Mouse (Mus musculus): Measurements from ENCODE around the gene Fkbp11. TPM values are rescaled to one million over a fixed set of nuclear protein-coding genes. Genes with fewer than 3 reads are reported as not detected.

The Fkbp11 gene
- polyA plus RNA-seq, 1 experiment from 2014 or later = 3.8 TPM

DNA sequence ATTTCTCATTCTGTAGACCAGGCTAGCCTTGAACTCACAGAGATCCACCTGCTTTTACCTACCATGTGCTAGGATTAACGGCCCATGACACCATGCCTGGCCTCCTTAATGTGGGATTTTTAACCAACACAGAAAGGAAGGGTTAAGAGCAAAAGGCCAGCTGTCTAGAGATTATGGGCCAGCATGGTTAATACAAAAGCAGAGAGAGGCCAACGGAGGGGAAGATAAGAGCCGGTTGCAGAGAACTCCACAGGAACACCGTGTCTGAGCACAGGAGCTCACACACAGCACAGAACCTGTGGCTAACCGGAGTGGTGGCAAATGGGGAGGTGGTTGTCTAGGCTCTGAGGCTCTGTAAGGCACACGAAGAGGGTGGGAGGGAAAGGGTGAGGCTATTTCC lies 5.4 kb upstream of the Fkbp11 start:
- ATAC-seq (ENCODE audit: low FRiP score, low TSS enrichment) (no peak), DNase-seq (no peak)
- Histone ChIP-seq H3K9ac (replicated peaks; ENCODE audit: low read length) (no peak overlapping the region), H3K27ac (replicated peaks; ENCODE audit: low read depth, low read length) (no peak overlapping the region), H3K9me3 (ENCODE audit: control insufficient read depth, low read length) (no peaks in the 10 kb centered on the region), H3K4me1 (ENCODE audit: control insufficient read depth, insufficient read depth, low read length) (no peaks in the 10 kb centered on the region), H3K4me3 (replicated peaks; ENCODE audit: low read depth, low read length) (no peak overlapping the region), H3K36me3 (ENCODE audit: control insufficient read depth, insufficient read depth, low read length) (peaks cover 22% of the 10 kb centered on the region), H3K27me3 (ENCODE audit: control insufficient read depth, insufficient read depth, low read length) (no peaks in the 10 kb centered on the region), H3K4me2 (ENCODE audit: low read length) (no peak overlapping the region)
- 62% methylated on average over 6 of the region's 6 CpGs for WGBS

GRCm38 (mm10) chr15:98732006-98732531 lies 4.1 kb upstream of the Fkbp11 start:
- no peak overlapping the region for H3K9ac ChIP-seq (replicated peaks; ENCODE audit: low read length)
- no peak overlapping the region for H3K4me2 ChIP-seq (ENCODE audit: low read length)
- H3K9me3 ChIP-seq (ENCODE audit: control insufficient read depth, low read length) = no peaks in the 10 kb centered on the region
- peaks cover 13% of the 10 kb centered on the region for H3K36me3 ChIP-seq (ENCODE audit: control insufficient read depth, insufficient read depth, low read length)
- WGBS = 71% methylated on average over 8 of the region's 8 CpGs
- no peak overlapping the region for H3K4me3 ChIP-seq (replicated peaks; ENCODE audit: low read depth, low read length)
- no peak overlapping the region for H3K27ac ChIP-seq (replicated peaks; ENCODE audit: low read depth, low read length)
- DNase-seq (no peak), ATAC-seq (ENCODE audit: low FRiP score, low TSS enrichment) (no peak)
- peaks cover 6% of the 10 kb centered on the region for H3K4me1 ChIP-seq (ENCODE audit: control insufficient read depth, insufficient read depth, low read length)
- no peaks in the 10 kb centered on the region for H3K27me3 ChIP-seq (ENCODE audit: control insufficient read depth, insufficient read depth, low read length)

GRCm38 (mm10) chr15:98730790-98731189 lies 2.8 kb upstream of the Fkbp11 start:
- ATAC-seq (ENCODE audit: low FRiP score, low TSS enrichment) = no peak
- H3K36me3 ChIP-seq (ENCODE audit: control insufficient read depth, insufficient read depth, low read length) = peaks cover 1% of the 10 kb centered on the region
- H3K4me2 ChIP-seq (ENCODE audit: low read length) = no peak overlapping the region
- H3K27me3 ChIP-seq (ENCODE audit: control insufficient read depth, insufficient read depth, low read length) = peaks cover 9% of the 10 kb centered on the region; the same call in 1 of the 2 replicates
- H3K9me3 ChIP-seq (ENCODE audit: control insufficient read depth, low read length) = no peaks in the 10 kb centered on the region
- no peak for DNase-seq
- H3K27ac ChIP-seq (replicated peaks; ENCODE audit: low read depth, low read length) = no peak overlapping the region
- WGBS = 84% methylated on average over 6 of the region's 6 CpGs
- no peak overlapping the region for H3K9ac ChIP-seq (replicated peaks; ENCODE audit: low read length)
- no peak overlapping the region for H3K4me3 ChIP-seq (replicated peaks; ENCODE audit: low read depth, low read length)
- peaks cover 6% of the 10 kb centered on the region for H3K4me1 ChIP-seq (ENCODE audit: control insufficient read depth, insufficient read depth, low read length)

- no peaks in the 10 kb centered on the region for H3K9me3 ChIP-seq (ENCODE audit: control insufficient read depth, low read length)
- no peak overlapping the region for H3K9ac ChIP-seq (replicated peaks; ENCODE audit: low read length)
- no peaks in the 10 kb centered on the region for H3K36me3 ChIP-seq (ENCODE audit: control insufficient read depth, insufficient read depth, low read length)
- H3K4me1 ChIP-seq (ENCODE audit: control insufficient read depth, insufficient read depth, low read length) = peaks cover 6% of the 10 kb centered on the region
- DNase-seq (no peak), ATAC-seq (ENCODE audit: low FRiP score, low TSS enrichment) (no peak)
- H3K4me2 ChIP-seq (ENCODE audit: low read length) = no peak overlapping the region
- H3K27ac ChIP-seq (replicated peaks; ENCODE audit: low read depth, low read length) = no peak overlapping the region
- H3K4me3 ChIP-seq (replicated peaks; ENCODE audit: low read depth, low read length) = no peak overlapping the region
- H3K27me3 ChIP-seq (ENCODE audit: control insufficient read depth, insufficient read depth, low read length) = peaks cover 9% of the 10 kb centered on the region; the same call in 1 of the 2 replicates
- WGBS = 81% methylated on average over 7 of the region's 7 CpGs
These were observed 2.0 kb upstream of the Fkbp11 start for GRCm38 (mm10) chr15:98729791-98730545.

GRCm38 (mm10) chr15:98728366-98728765 lies 368 bp upstream of the Fkbp11 start:
- Histone ChIP-seq H3K4me2 (ENCODE audit: low read length) (peak overlapping the region; percentile 76), H3K9ac (replicated peaks; ENCODE audit: low read length) (no peak overlapping the region), H3K36me3 (ENCODE audit: control insufficient read depth, insufficient read depth, low read length) (no peaks in the 10 kb centered on the region), H3K27me3 (ENCODE audit: control insufficient read depth, insufficient read depth, low read length) (peaks cover 14% of the 10 kb centered on the region; the same call in 1 of the 2 replicates), H3K27ac (replicated peaks; ENCODE audit: low read depth, low read length) (no peak overlapping the region), H3K4me3 (replicated peaks; ENCODE audit: low read depth, low read length) (no peak overlapping the region), H3K9me3 (ENCODE audit: control insufficient read depth, low read length) (no peaks in the 10 kb centered on the region), H3K4me1 (ENCODE audit: control insufficient read depth, insufficient read depth, low read length) (peaks cover 6% of the 10 kb centered on the region)
- WGBS = 43% methylated on average over 9 of the region's 9 CpGs
- DNase-seq (no peak), ATAC-seq (ENCODE audit: low FRiP score, low TSS enrichment) (no peak)

DNA sequence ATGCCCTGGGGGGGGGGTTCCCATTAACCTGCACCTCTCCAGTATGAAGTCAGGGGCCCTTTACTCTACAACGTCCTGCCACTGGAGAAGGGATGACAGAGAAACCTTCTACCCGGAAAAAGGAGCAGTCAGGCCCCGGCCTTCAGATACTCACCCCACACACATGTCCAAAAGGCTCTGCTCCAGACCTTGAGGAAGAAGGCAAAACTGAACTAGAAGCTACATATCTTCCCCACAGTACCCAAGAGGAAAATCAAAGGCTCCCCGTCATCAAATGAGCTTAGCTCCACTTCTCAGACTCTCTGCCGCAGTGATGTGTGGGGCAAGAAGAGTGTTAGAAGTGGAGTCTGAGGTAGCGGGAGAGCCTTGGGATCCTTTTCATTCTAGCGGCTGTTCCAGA lies 1.3 kb downstream of the Fkbp11 start:
- H3K4me1 ChIP-seq (ENCODE audit: control insufficient read depth, insufficient read depth, low read length) = peaks cover 6% of the 10 kb centered on the region
- no peak for DNase-seq
- no peak overlapping the region for H3K27ac ChIP-seq (replicated peaks; ENCODE audit: low read depth, low read length)
- H3K4me3 ChIP-seq (replicated peaks; ENCODE audit: low read depth, low read length) = no peak overlapping the region
- ATAC-seq (ENCODE audit: low FRiP score, low TSS enrichment) = no peak
- H3K9me3 ChIP-seq (ENCODE audit: control insufficient read depth, low read length) = no peaks in the 10 kb centered on the region
- 36% methylated on average over 7 of the region's 7 CpGs for WGBS
- no peaks in the 10 kb centered on the region for H3K36me3 ChIP-seq (ENCODE audit: control insufficient read depth, insufficient read depth, low read length)
- H3K9ac ChIP-seq (replicated peaks; ENCODE audit: low read length) = no peak overlapping the region
- H3K4me2 ChIP-seq (ENCODE audit: low read length) = peak overlapping the region; percentile 76
- peaks cover 17% of the 10 kb centered on the region; the same call in 1 of the 2 replicates for H3K27me3 ChIP-seq (ENCODE audit: control insufficient read depth, insufficient read depth, low read length)

GRCm38 (mm10) chr15:98726079-98726478 lies 1.9 kb downstream of the Fkbp11 start:
- Histone ChIP-seq H3K9ac (replicated peaks; ENCODE audit: low read length) (no peak overlapping the region), H3K4me2 (ENCODE audit: low read length) (no peak overlapping the region), H3K27ac (replicated peaks; ENCODE audit: low read depth, low read length) (no peak overlapping the region), H3K4me1 (ENCODE audit: control insufficient read depth, insufficient read depth, low read length) (peaks cover 6% of the 10 kb centered on the region), H3K27me3 (ENCODE audit: control insufficient read depth, insufficient read depth, low read length) (peaks cover 17% of the 10 kb centered on the region; the same call in 1 of the 2 replicates), H3K36me3 (ENCODE audit: control insufficient read depth, insufficient read depth, low read length) (no peaks in the 10 kb centered on the region), H3K9me3 (ENCODE audit: control insufficient read depth, low read length) (no peaks in the 10 kb centered on the region), H3K4me3 (replicated peaks; ENCODE audit: low read depth, low read length) (no peak overlapping the region)
- DNase-seq (no peak), ATAC-seq (ENCODE audit: low FRiP score, low TSS enrichment) (no peak)
- WGBS = 73% methylated on average over 4 of the region's 4 CpGs

DNA sequence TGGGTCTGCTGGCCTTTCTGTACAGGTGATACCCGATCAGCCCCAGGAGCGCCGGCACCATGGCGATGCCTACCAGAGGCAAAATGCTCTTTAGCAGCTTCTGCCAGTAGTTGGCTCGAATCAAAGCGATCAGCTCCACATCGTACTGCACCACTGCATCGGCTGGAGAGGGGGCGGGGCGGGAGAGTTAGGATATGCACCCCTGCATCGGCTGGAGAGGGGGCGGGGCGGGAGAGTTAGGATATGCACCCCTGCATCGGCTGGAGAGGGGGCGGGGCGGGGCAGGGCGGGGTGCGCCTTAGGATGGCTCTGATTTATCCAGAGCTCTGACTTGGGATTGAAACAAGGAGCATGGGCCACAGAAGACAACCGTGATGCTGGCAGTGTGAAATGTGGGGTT lies 3.6 kb downstream of the Fkbp11 start:
- peaks cover 6% of the 10 kb centered on the region for H3K4me1 ChIP-seq (ENCODE audit: control insufficient read depth, insufficient read depth, low read length)
- H3K4me2 ChIP-seq (ENCODE audit: low read length) = peak overlapping the region; percentile 22
- H3K9me3 ChIP-seq (ENCODE audit: control insufficient read depth, low read length) = no peaks in the 10 kb centered on the region
- peaks cover 17% of the 10 kb centered on the region; the same call in 1 of the 2 replicates for H3K27me3 ChIP-seq (ENCODE audit: control insufficient read depth, insufficient read depth, low read length)
- no peak overlapping the region for H3K9ac ChIP-seq (replicated peaks; ENCODE audit: low read length)
- no peak overlapping the region for H3K4me3 ChIP-seq (replicated peaks; ENCODE audit: low read depth, low read length)
- no peak overlapping the region for H3K27ac ChIP-seq (replicated peaks; ENCODE audit: low read depth, low read length)
- WGBS = 25% methylated on average over 19 of the region's 19 CpGs
- H3K36me3 ChIP-seq (ENCODE audit: control insufficient read depth, insufficient read depth, low read length) = no peaks in the 10 kb centered on the region
- DNase-seq (no peak), ATAC-seq (ENCODE audit: low FRiP score, low TSS enrichment) (no peak)

GRCm38 (mm10) chr15:98722854-98723253 lies 5.1 kb downstream of the Fkbp11 start:
- ATAC-seq (ENCODE audit: low FRiP score, low TSS enrichment) = no peak
- H3K4me3 ChIP-seq (replicated peaks; ENCODE audit: low read depth, low read length) = no peak overlapping the region
- no peaks in the 10 kb centered on the region for H3K36me3 ChIP-seq (ENCODE audit: control insufficient read depth, insufficient read depth, low read length)
- peaks cover 17% of the 10 kb centered on the region; the same call in 1 of the 2 replicates for H3K27me3 ChIP-seq (ENCODE audit: control insufficient read depth, insufficient read depth, low read length)
- no peak overlapping the region for H3K27ac ChIP-seq (replicated peaks; ENCODE audit: low read depth, low read length)
- DNase-seq = no peak
- WGBS = 71% methylated on average over 14 of the region's 14 CpGs
- H3K4me1 ChIP-seq (ENCODE audit: control insufficient read depth, insufficient read depth, low read length) = peaks cover 6% of the 10 kb centered on the region
- H3K4me2 ChIP-seq (ENCODE audit: low read length) = no peak overlapping the region
- no peak overlapping the region for H3K9ac ChIP-seq (replicated peaks; ENCODE audit: low read length)
- H3K9me3 ChIP-seq (ENCODE audit: control insufficient read depth, low read length) = no peaks in the 10 kb centered on the region
